Mouse (Mus musculus): ENCODE results near the gene Med16.

Gene Med16

DNA sequence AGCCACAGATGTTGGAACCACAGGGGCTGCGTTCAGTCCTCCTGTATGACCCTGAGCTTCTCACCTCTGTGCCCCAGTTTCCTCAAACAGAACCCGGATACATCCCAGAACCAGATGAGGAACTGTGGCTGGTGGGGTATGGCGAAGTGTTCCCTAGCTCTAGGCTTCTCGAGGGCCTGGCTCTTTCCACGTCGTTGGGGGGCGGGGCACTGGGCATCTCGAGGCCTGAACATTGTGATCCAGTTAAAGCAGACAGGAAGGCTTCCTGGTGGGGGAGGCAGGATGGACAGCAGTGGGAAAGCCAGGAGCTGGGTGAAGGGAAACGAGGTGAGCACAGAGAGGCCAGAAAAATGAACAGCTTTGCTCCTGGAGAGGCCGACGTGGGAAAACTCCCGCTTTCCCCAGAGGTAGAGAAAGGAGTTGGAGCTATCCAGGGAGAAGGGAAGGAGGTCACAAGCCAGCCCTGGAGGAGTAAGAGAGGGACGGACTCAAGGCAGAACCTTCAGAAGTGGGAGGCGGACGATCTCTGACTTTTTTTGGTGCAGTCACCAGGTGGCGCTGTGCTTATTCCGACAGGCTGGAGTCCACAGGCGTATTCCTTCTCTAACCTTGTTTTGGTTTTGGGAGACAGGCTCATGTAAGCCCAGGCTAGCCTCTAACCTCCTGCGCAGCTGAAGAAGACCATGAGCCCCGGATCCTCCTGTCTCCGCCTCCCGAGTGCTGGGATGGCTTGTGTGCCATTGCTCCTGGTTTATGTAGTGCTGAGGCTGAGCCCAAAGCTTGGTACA, 25.2 kb downstream of the Med16 start:
- DNase-seq = peak; percentile 64 to 68

DNA sequence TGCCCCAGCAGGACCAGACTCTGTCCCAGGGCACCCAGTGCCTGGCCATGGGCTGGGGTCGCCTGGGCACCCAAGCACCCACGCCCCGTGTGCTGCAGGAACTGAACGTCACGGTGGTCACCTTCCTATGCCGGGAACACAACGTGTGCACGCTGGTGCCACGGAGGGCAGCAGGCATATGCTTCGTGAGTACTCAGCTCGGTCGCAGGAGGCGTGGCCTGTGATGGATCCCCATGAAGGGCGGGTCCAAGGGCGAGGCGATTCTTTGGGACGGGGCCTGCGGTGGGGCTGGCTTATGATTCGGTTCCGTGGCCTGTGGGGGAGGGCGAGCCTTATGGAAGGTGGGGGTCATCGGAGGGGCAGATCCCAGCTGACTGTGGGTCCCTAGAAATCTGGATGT, 26.7 kb downstream of the Med16 start:
- DNase-seq = no peak

DNA sequence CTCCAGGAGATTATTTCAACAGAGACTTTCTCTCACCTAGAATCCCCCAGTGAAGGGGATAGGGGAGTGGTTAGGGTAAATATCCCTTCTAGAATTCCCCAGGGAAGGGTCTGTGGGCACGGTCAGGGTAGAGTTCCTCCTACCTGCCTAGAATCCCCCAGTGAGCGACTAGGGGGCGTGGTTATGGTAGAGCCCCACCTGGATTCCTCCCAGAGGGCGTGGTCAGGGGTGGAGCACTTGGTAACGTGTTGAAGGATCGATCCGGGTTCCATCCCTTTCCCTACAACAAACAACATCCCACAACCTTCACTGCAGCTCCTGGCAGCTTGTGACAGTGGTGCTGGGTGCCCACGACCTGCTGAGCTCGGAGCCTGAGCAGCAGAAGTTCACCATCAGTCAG, 28.0 kb downstream of the Med16 start:
- peak in 1 of 2 experiments; percentile 20 for DNase-seq

DNA sequence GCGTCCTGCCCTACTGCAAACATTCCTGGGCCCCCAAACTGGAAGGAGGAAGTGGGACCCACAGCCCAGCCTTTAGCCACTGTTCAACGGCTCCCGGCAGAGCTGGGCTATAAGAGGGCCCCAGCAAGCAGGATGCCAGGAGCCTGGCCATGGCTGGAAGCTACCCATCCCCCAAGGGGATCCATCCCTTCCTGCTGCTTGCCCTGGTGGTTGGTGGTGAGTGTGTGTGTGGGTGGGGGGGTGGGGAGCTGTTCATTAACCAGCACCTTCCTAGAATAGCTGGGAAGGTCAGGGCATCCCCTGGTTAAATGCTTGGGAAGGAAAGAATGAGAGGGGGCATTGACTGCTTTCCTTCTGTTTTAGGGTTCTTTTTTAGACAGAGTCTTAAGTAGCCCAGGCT, 29.2 kb downstream of the Med16 start:
- DNase-seq = no peak

DNA sequence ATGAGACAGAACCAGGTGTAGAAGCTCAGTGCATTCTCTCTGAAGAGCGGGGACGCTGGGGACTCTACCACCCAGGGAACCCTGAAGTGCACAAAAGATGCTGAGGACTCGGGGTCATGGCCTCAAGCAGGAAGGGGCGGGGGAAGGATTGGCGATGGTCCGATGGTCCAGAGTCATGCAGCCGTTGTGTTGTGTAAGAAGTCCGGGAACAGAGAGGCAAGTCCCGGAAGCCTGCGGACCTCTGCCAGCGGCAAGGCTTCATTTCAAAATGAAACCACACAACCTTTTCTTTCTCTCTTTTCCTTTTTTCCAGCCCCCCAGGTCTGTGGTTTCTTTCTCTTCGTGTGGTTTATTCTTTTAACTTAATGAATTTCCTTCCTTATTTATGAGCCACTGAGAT, 31.0 kb downstream of the Med16 start:
- no peak for DNase-seq

DNA sequence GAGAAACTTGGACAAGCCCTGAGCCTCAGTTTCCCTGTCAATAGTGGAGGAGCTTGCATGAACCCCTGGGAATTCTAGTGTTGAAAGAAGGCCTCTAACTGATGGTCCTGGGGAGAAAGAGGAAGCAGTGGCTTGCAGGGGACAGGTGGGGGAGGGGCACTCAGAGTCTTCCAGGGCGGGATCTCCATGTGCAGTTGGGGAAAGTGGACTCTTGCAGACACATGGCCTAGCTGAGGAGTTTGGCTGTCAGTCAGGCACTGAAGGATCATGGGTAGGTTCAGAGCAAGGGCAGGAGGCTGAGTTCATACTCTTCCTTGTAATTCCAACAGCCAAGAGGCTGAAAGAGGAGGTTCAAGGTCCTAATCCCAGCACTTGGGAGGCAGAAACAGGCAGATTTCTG, 31.5 kb downstream of the Med16 start:
- no peak for DNase-seq

DNA sequence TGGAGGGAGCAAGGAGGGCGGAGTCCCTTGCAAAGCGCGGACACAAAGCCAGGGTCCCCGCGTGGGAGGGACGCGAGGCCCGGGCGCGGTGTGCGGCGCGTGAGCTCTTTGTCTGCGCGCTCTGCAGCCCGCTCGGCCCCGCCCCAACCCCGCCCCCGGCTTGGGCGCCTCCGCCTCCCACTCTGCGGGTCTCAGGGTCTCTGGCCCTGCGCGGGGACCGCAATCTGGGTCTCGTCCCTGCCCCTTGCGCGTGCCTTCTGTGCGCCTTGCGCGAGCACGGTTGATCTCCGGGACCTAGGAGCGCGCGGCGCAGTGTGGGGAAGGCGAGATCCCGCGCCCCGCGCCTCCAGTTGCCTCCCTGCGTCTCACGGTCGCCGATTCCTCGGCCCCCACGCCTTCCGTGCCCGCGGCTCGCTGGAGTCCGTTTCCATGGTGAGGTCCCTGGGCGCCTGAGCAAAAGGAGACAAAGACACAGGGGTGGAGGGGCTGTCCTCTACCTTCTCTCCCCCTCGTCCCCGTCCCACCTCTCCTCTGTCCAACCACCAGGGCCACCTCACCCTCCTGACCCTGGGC, 34.3 kb downstream of the Med16 start, which contains the start of the genes Prtn3 and Plppr3:
Gene Prtn3 (plus strand): TSS at position 187 of the 573 bp plus-strand sequence.
Gene Plppr3 (minus strand): TSS at position 345 of the 573 bp plus-strand sequence.
- DNase-seq = no peak

DNA sequence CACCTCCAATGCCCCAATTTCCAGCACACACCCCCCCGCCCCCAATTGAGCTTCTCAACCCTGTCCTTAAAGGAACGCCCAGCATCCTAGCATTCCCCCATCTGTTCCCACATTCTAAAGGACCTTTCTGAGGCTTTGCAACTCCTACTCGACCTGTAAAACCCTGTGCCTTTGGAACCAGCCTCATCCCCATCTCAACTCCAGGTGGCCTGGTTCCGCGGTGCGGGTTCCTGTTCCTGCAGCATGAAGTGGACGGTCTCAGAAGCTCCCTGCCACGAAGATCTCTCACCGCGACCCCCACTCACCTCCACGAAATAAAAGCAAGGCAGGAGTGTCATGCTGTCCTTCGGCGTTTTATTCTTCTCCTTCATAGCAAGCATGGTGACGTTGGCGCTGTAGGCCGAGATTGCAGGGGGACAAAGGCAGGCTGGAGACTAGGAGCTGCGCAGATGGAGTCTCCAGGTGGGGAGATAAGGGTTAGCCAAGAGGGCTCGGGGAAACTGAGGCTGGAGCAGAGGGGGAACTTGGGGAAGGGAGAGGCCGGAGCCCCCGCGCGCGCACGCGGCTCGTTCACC, 34.9 kb downstream of the Med16 start:
- no peak for DNase-seq

DNA sequence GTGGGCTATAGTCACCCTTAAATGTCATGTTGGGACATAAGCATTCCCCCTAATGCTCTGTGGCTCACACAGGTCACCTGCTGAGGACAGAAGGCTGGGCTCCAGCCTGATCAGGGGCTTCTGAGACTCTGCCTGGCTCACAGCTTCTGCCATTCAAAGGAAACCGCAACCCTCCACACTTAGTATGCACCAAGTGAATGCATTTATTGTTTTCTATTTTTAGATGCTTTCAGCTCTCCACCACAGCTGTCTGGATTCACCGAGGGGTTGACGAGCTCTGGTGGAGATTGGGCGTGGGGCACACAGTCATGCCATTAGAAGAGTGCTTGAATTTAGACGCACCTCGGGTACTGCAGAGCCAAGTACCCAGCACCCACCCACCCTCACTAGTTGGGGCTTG, 35.4 kb downstream of the Med16 start:
- DNase-seq = no peak

DNA sequence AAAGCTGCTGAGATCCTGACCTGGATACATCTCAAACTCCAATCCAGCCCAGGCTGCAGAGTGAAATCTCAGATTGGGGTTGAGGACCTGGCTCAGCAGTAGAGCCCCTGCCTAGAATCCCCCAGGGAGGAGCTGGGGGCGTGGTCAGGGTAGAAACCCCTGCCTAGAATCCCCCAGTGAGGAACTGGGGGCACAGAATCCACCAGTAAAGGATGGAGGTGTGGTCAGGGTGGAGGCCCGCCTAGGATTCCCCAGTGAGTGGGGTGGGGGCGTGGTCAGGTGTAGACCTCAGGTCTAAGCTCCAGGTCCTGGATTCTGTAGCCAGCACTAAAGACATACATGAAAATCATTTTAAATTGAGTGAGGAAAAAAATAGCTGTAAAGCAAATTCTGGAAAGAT, 35.9 kb downstream of the Med16 start:
- DNase-seq = no peak

DNA sequence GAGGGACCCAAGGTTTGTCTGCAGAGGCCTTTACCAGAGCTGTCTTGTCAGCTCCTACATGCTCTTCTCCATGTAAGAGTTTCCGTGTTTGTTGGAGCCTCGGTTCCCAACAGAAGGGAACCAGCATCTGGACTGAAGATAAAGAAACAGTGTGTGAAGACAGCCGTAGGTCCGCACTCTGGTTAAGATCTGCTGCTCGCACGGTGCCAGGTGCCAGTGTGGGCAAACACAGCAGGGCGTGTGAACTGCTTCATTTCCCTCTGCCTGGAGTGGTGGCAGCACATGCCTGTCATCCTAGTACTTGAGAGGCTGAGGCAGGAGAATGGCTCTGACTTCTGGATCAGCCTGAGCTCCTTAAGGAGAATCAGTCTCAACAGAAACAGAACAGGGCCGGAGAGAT, 36.9 kb downstream of the Med16 start:
- no peak for DNase-seq

DNA sequence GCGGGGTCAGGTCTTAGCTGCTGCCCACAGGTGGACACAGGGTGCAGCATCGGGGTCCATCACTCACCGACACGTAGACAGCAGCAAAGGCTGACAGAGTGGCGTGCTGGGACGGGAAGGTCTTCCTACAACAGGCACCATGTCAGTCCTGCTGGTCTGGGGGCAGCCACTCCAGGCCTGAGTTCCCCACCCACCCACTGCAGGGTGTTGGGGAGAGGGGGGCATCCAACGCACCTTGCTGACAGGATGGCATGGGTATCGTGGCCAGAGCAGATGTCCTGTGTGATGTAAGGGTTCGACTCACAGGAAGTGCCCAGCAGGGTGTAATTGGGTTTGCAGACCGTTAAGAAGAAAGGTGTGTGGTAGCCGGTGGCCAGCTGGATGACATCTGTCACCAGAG, 42.1 kb downstream of the Med16 start:
- no peak for DNase-seq

DNA sequence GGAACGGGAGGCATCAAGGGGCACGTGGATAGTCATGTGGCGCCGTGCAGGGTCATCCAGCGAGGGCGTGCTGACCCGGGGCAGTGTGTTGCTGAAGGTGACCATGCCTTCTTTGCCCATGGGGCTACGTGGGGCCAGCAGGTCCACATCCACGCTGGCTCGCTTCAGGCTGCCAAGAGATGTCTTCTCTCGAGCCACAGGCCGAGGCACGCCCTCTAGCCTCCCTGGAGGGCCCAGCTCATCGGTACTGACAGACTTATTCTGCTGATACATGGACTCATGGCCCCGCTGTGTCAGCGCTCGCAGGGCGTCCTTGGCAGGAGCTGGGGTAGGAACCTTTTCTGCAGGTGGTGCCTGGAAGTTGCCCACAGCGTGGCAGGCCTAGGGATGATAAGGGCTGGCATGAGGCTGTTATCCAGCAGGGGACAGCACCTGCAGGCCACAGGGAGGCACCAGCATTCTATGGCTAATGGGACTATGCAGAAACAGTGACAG, 42.9 kb downstream of the Med16 start:
- DNase-seq = peak in 1 of 2 experiments; percentile 23

DNA sequence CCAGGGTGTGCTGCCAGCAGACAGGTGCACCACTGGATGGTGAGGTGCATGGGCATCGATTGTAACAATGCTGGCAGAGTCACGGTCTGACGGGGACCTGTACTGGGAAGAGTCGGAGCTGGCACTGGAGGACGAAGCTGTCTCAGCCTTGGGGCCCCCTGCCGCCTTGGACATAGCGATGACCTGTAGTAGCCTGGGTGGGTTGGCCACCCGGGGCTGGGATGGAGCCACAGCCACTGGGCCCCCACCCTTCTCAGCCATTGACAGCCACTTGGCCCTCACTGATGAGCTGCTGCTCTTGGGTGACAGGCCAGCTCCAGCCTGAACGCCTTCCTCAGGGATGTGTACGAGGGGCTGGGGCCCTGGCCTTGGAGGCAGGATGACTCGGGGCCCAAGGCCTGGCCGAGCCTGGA, 43.5 kb downstream of the Med16 start:
- peak in 1 of 2 experiments; percentile 23 for DNase-seq

DNA sequence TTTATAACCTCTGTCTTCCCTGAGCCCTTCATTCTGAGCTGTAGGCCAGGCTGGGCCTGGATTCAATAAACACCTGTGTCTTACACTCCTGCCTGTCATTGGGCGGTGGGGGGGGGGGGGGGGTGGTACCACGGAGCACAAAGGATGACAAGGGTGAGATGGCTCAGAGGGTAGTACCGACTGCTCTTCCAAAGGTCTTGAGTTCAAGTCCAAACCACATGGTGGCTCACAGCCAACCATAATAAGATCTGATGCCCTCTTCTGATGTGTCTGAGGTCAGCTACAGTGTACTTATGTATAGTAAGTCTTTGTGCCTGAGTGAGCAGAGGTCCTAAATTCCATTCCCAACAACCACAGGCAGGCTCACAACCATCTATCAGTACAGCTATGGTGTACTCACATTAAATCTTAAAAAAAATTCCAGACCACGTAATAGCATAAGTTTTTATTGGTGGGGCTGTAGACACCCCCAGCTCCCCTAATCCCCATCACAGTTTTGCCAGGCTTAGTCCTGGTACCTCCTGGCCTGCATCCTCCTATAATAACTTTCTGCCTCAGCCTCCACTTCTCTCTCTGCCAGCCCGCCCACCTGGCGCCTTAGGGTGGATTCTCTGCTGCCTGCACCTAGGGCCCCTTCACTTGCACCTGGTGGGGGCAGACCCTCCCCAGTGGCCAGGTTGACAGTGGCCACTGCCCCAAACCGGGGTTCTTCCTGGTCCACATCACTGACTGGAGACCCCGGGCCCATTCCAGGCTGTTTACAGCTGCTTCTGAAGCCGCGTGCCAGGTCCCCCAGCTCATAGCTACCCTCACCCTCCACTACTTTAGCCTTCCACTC, 44.2 kb downstream of the Med16 start:
- peak in 1 of 2 experiments; percentile 30 for DNase-seq

DNA sequence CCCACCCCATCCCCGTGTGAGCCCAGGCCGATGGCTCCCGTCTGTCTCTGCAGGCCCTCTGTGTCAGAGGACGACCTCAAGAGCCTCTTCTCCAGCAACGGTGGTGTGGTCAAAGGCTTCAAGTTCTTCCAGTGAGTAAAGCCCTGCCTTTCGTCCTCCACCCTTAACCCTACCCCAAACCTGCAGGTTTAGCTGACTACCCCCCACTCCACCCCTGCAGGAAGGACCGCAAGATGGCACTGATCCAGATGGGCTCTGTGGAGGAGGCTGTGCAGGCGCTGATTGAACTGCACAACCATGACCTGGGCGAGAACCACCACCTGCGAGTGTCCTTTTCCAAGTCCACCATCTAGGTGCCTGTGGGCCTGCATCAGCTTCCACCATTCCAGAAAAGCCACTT, 45.8 kb downstream of the Med16 start:
- no peak for DNase-seq

DNA sequence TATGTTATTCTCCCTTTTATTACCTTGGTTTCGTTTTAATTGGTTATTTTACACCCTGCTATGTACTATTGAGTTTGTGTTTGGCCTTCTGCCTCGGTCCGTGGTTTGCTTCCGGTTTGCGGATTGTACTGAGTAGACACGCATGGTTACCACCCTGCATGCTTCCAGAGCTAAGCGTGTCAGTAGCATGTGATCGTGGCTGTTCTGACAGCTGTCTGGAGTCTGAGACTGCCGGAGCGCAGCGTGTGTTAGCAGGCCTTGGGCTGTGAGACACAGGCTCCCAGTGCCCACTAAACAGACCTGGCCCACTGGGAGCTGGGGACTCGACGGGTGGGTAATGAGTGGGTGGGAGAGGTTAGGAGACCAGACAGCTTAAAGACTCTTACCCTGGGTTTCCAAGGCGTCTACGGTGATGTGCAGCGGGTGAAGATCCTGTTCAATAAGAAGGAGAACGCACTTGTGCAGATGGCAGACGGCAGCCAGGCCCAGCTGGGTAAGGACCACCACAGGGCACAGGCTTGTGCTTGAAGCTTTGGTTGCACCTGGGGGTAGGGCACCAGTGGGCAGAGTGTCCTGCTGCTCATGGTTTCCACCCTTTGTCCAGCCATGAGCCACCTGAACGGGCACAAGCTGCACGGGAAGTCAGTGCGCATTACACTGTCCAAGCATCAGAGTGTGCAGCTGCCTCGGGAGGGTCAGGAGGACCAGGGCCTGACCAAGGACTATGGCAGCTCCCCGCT, 46.5 kb downstream of the Med16 start:
- no peak for DNase-seq

DNA sequence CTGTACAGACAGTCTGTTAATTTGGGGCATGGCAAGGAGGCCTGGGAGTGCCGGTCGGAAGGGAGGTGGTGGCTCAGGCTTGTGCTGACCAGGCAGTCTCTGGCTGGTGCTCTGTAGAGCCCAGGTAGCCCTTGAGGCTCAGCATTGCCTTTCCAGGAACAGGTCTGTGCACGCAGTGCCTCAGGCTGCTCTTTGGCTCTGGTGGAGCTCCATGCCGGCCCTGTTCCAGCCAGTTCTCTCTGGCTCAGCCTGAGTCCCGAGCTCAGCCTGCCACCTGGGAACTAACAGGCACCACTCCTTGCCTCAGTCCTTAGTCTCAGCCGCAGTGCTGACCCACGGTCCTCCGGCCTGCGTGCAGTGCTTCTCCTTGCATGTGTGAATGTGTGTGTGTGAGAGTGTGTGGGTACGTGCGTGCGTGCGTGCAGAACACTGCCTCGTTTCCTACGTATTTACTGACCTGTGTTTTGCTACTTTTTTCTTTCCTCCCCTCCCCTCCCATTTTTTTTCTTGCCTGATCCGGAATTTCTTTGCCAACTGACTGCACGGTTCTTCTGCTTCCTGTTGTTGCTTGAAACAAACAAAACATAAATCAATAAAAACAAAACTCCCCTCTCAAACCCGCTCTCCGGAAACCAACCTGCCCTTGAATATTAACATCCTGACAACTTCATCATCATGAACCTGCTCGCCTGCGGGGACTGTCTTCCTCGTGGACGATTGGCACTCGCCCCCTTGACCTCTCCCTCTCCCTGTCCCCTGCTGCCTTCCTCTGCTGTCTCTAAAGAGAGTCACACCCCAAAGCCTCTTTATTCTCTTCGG, 47.3 kb downstream of the Med16 start:
- no peak for DNase-seq

DNA sequence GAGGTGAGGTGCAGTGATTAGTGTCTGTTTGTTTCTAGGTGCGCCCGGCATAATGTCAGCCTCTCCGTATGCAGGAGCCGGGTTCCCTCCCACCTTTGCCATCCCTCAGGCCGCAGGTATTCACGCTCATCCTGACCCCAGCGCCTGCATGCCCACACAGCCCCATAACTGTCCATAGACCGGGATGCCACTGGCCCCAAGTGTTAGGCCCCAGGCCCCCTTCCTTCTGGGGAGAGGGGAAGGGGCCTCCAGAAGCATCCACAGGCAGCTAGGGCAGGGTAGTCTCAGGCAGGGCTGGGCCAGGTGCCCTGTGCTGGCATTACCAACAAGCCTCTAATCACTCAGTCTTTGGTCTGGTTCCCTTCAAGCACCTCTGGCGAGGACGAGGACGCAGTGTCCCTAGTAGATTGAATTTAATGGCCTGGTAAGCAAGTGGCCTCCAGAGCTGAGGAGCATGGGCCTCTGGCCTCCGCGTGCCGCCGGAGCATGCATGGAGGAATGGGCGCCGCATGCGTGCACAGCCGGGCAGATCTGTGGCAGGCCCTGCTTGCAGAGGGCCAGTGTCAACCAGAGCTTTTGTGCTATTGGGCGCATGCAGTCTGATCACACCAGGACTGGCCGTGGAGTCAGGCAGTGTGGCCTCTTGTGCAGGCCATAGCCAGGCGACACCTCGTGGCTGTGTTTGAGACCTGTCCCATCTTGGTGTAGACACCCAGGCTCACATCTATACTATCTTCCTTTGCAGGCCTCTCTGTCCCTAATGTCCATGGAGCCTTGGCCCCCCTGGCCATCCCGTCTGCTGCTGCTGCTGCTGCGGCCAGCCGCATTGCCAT, 48.4 kb downstream of the Med16 start:
- DNase-seq = no peak

DNA sequence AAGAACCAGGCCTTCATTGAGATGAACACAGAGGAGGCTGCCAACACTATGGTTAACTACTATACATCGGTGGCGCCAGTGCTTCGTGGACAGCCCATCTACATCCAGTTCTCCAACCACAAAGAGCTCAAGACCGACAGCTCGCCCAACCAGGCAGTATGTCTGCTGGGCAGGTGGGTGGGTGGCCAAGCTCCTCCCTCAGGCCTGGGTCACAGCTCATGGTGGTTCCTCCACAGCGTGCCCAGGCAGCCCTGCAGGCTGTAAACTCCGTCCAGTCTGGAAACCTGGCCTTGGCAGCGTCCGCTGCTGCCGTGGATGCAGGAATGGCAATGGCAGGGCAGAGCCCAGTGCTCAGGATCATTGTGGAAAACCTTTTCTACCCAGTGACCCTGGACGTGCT, 49.6 kb downstream of the Med16 start:
- no peak for DNase-seq

Data from thymus, postnatal 36 days (tissue).